Mouse (Mus musculus): ENCODE results near the gene Gm20594. TPM values are rescaled to one million over a fixed set of nuclear protein-coding genes. Genes with fewer than 3 reads are reported as not detected.

Gene Gm20594
- total RNA-seq (2021) = not detected
- long read RNA-seq, experiment 1 = 0 reads
- long read RNA-seq, experiment 2 = 0 reads

DNA sequence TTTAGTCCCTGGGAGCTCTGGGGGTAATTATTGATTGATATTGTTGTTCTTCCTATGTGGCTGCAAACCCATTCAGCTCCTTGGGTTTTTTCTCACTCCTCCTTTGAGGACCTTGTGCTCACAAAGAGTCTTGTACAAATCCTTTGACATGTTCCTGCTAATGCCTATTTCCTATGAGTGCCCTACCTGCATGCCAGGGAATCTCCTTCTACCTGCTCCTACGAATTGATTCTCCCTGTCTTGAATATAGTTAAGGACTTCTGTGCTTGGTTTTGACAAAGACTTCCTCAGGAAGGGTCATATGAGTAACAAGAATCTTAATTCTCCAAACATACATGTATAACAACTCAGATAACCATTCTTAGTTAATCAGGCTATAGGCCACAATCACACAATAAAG is at the start of gene Gm20594:
Gene Gm20594 (plus strand): TSS at position 301 of the 400 bp plus-strand sequence.
- intact Hi-C loops (cut with DNase I) = no loop called here

DNA sequence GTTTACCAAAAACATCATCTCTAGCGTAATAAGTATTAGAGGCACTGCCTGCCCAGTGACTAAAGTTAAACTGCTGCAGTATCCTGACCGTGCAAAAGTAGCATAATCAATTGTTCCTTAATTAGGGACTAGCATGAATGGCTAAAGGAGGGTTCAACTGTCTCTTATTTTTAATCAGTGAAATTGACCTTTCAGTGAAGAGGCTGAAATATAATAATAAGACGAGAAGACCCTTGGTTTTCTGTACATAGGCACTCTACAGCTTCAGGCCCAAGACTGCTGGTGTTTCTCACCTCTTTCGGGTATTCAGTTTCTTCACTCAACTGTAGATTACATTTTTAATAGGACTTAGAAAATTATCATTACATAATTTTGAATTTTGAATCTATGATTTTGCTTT is 398 bp downstream of the Gm20594 start:
- intact Hi-C loops (cut with DNase I) = no loop called here
- no peak for DNase-seq

More for the DNA sequence above, at the start of gene Gm20594:
- DNase-seq = no peak

DNA sequence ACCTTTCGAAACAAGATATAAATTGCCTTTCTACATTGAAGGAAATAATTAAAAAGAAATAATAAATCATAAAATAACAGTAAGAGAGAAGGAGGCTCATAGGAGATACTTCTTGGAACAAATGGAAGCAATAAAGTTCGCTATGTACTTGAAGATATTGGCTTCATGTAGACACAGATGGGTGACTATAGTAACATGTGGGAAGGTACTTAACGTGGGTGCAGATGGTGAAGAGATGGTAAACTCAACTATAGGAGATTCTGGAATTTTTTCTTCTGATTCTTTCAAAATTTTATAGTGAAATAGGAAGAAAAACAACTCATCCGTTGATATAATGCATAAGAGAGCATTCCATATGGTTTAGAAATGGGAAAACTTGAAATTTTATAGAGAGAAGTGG is 16.1 kb downstream of the Gm20594 start:
- intact Hi-C loops (cut with DNase I) = no loop called here

GRCm38 (mm10) chr6:79846829-79847228 is 29.1 kb downstream of the Gm20594 start:
- no peak for DNase-seq
- intact Hi-C loops (cut with DNase I) = no loop called here

More for the DNA sequence above, 16.1 kb downstream of the Gm20594 start:
- no peak for DNase-seq

Other genes starting within 250 kb of the Gm20594 start
- not detected for gene Lrrtm4, start 201.0 kb downstream of the Gm20594 start, total RNA-seq (2021)

Measured in gastrocnemius, postnatal 36 days (tissue).